Mouse (Mus musculus): ENCODE data around the gene Gm21883.
"Not testable (repeated sequence)": the region's sequence is repeated elsewhere in the genome, so short reads cannot be mapped to it uniquely, and the experiment has no call there.

The Gm21883 gene

DNA sequence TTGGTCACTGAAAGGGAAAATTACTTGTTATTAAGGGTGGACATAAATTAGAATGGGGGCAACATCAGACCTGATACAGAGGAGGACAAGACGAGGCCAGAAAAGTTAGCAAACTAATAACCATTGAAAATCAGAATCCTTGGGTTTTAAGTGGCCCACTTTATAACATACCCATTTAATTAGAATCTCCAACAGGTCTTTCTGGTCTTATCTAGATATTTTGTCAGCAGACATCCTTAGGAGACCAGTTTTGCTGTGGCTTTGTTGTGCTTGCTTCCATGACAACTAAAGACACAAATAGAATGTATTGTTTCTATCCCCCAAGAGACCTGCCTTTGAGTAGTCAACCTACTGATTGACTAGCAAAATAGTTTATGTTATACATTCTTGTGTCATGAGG is at the start of gene Gm21883:
Gm21883 (minus strand) TSS at position 101 of the 400 bp plus-strand sequence.
- DNase-seq (ENCODE audit: low read depth): not testable (repeated sequence)

DNA sequence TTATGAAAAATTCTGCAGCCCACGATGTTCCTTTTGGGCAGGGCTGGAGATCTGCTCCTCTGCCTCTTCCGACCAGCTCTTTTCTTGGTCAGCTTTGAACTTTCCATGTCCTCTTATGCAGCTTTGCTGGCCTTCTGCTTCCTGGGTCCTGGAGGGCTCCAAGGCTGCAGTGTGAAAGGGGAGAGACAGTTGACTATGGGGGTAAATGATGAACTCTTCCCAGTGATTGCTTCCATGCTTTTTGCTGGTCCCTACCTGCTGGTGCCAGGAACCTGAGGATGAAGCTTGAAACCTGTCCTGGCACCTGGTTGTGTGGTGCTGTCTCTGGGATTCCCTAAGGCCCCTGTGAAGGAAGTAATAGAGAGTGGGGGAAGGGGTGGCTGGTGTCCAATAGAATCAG is 44.7 kb upstream of the Gm21883 start, which contains the start of gene Spin2e:
Spin2e (minus strand) TSS at position 101 of the 400 bp plus-strand sequence.
- not testable (repeated sequence) for DNase-seq (ENCODE audit: low read depth)

Measured in 416B (cell line).